9 mouse cellular contexts compared by ENCODE assay signal in genomic region chr12:53032762-53033161, GRCm38 (mm10).
DNase-seq lines count a peak whose midpoint lies in the region; ATAC-seq lines count a peak whose summit lies in the region.
"Had no signal": no experiment of that assay in that cellular context is flagged by ENCODE, and none has a peak within 500 bp of the region (broad histone marks: within the 10 kb centered on the region; RNA-seq: fewer than 3 reads in every experiment).

No protein-coding gene starts in this region.

- no peaks in the 10 kb centered on the region for H3K27me3 ChIP-seq in intestine, embryonic 16.5 days (replicated peaks; ENCODE audit: control insufficient read depth, insufficient read depth, low read length)
- H3K27me3 ChIP-seq in midbrain, embryonic 10.5 days (ENCODE audit: low read depth, poor library complexity, severe bottlenecking) = no peaks in the 10 kb centered on the region
- H3K27me3 ChIP-seq in liver, embryonic 12.5 days (replicated peaks) = no peaks in the 10 kb centered on the region

- 23% methylated on average over 7 of the region's 7 CpGs for WGBS in intestine, embryonic 16.5 days
- 5% methylated on average over 7 of the region's 7 CpGs for WGBS in midbrain, embryonic 10.5 days
- WGBS in liver, embryonic 12.5 days (ENCODE audit: insufficient replicate concordance) = 22% methylated on average over 7 of the region's 7 CpGs

- peak; percentile 23 for DNase-seq in right cerebral cortex, adult 18-20 months
- DNase-seq in right cerebral cortex, postnatal 25 days = no peak
- peak; percentile 37 to 42 for DNase-seq in cerebellum, postnatal 14 days
- DNase-seq in heart, adult 18-20 months = peak; percentile 55 to 58
- DNase-seq in midbrain, embryonic 10.5 days (ENCODE audit: low spot score) = peak; percentile 83

- H3K4me1 ChIP-seq in intestine, embryonic 16.5 days (ENCODE audit: control insufficient read depth, insufficient read depth, low read length) = peaks cover 3% of the 10 kb centered on the region
- H3K4me1 ChIP-seq in midbrain, embryonic 10.5 days = peaks cover 45% of the 10 kb centered on the region
- no peaks in the 10 kb centered on the region for H3K4me1 ChIP-seq in liver, embryonic 12.5 days

- no peak overlapping the region for H3K4me2 ChIP-seq in intestine, embryonic 16.5 days (ENCODE audit: low read depth, low read length)
- no peak overlapping the region for H3K4me2 ChIP-seq in liver, embryonic 12.5 days

- no peak overlapping the region for H3K4me3 ChIP-seq in intestine, embryonic 16.5 days (ENCODE audit: low read length)
- peak overlapping the region; percentile 16; the same call in 1 of the 2 replicates for H3K4me3 ChIP-seq in midbrain, embryonic 10.5 days
- no peak overlapping the region for H3K4me3 ChIP-seq in liver, embryonic 12.5 days

- no peaks in the 10 kb centered on the region for H3K9me3 ChIP-seq in intestine, embryonic 16.5 days (ENCODE audit: control insufficient read depth, low read length)
- H3K9me3 ChIP-seq in midbrain, embryonic 10.5 days (replicated peaks) = no peaks in the 10 kb centered on the region
- no peaks in the 10 kb centered on the region for H3K9me3 ChIP-seq in liver, embryonic 12.5 days (replicated peaks)

- H3K27ac ChIP-seq in intestine, embryonic 16.5 days (ENCODE audit: low read length) = no peak overlapping the region
- H3K27ac ChIP-seq in midbrain, embryonic 10.5 days (replicated peaks) = peak overlapping the region; percentile 92
- no peak overlapping the region for H3K27ac ChIP-seq in liver, embryonic 12.5 days
- H3K27ac ChIP-seq: macrophage had no signal

- no peaks in the 10 kb centered on the region for H3K36me3 ChIP-seq in intestine, embryonic 16.5 days (ENCODE audit: control insufficient read depth, insufficient read depth, low read length)
- H3K36me3 ChIP-seq in midbrain, embryonic 10.5 days = no peaks in the 10 kb centered on the region
- no peaks in the 10 kb centered on the region for H3K36me3 ChIP-seq in liver, embryonic 12.5 days

- no peak overlapping the region for H3K9ac ChIP-seq in intestine, embryonic 16.5 days (ENCODE audit: low read depth, low read length)
- no peak overlapping the region for H3K9ac ChIP-seq in liver, embryonic 12.5 days

- ATAC-seq in intestine, embryonic 16.5 days = 0 out of 2 replicates have a peak, but pooled peaks have one; percentile 26
- ATAC-seq in liver, embryonic 12.5 days = no peak
- ATAC-seq in megakaryocyte, adult 5-6 weeks (ENCODE audit: poor library complexity, severe bottlenecking) = no peak
